Mouse (Mus musculus) liver, embryonic 15.5 days (tissue): Measurements from ENCODE around the gene Scn3b. TPM values are rescaled to one million over a fixed set of nuclear protein-coding genes. Genes with fewer than 3 reads are reported as not detected.

Experiments used
- ATAC-seq: fragments of 200-750 bp; cut with Nextera tagmentation; 2 replicates; pipeline ENCODE4 v1.8.0; 2017; ENCODE audit warnings: moderate number of reproducible peaks, mild to moderate bottlenecking, moderate library complexity; ENCODE audit not compliant: insufficient read depth
- H3K27ac ChIP-seq: fragments of 300-500 bp; sonication (generic); replicated peaks from 2 replicates; pipeline ENCODE4 v1.5.1; 2015; ENCODE audit warnings: mild to moderate bottlenecking, inconsistent platforms
- H3K27me3 ChIP-seq: fragments of 300-500 bp; sonication (generic); 2 replicates; pipeline ENCODE4 v1.6.1; 2015; ENCODE audit warnings: mild to moderate bottlenecking, inconsistent platforms
- H3K36me3 ChIP-seq: fragments of 300-500 bp; sonication (generic); replicated peaks from 2 replicates; pipeline ENCODE4 v1.6.1; 2015; ENCODE audit warnings: moderate library complexity, mild to moderate bottlenecking, inconsistent platforms
- H3K4me1 ChIP-seq: fragments of 300-500 bp; sonication (generic); replicated peaks from 2 replicates; pipeline ENCODE4 v1.6.1; 2015; ENCODE audit warnings: inconsistent platforms
- H3K4me2 ChIP-seq: fragments of 300-500 bp; sonication (generic); 2 replicates; pipeline ENCODE4 v1.6.1; 2015; ENCODE audit warnings: moderate library complexity, mild to moderate bottlenecking, inconsistent platforms
- H3K4me3 ChIP-seq: fragments of 300-500 bp; sonication (generic); replicated peaks from 2 replicates; pipeline ENCODE4 v1.5.1; 2015; ENCODE audit warnings: mild to moderate bottlenecking, inconsistent platforms
- H3K9ac ChIP-seq: fragments of 300-500 bp; sonication (generic); 2 replicates; pipeline ENCODE4 v1.6.1; 2015; ENCODE audit warnings: moderate library complexity, mild to moderate bottlenecking, inconsistent platforms
- H3K9me3 ChIP-seq: fragments of 300-500 bp; sonication (generic); replicated peaks from 2 replicates; pipeline ENCODE4 v1.6.1; 2016; ENCODE audit warnings: inconsistent platforms
- WGBS: fragments of 180-500 bp; shearing (Covaris S2); methylation state at CpG from one replicate; pipeline ENCODE4 v1.1.7; 2015; ENCODE audit warnings: mixed read lengths; ENCODE audit not compliant: insufficient replicate concordance; 5-methylcytosine and 5-hydroxymethylcytosine counted together
- polyA plus RNA-seq: library from polyadenylated mRNA; unstranded; fragments of >200 nt; fragmentation: Nextera tagmentation; extraction: Ambion mirVana; gene quantifications from 2 replicates; pipeline ENCODE4 v1.2.1, GENCODE M21; 2015

Scn3b gene
- polyA plus RNA-seq, 1 experiment from 2014 or later, result 0.54 TPM

DNA sequence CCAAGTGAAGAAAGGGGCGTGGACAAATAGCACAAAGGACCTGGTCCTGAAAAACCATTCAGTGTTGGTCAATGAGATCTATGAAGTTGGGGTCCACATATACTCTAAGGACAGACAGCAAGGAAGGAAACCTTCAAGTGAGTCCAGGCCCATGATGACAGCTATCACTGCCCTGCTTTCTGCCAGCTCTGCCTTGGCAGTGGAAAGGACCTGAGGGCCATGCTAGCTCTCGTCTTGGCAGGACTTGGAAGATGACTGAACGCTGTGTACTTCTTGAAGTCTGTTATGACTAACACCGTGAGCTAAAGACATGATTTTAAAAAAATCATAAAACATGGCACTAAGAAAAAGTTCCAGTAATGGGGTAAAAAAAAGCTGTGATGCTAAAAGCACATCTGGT, 48.7 kb downstream of the Scn3b start:
- H3K9me3 ChIP-seq, result no peaks in the 10 kb centered on the region
- H3K4me3 ChIP-seq, result no peak overlapping the region
- ATAC-seq, result no peak
- no peak overlapping the region for H3K27ac ChIP-seq
- H3K4me2 ChIP-seq, result no peak overlapping the region
- H3K4me1 ChIP-seq, result peaks cover 5% of the 10 kb centered on the region; the same call in 1 of the 2 replicates
- 58% methylated on average over 4 of the region's 4 CpGs for WGBS
- H3K9ac ChIP-seq, result no peak overlapping the region
- H3K36me3 ChIP-seq, result no peaks in the 10 kb centered on the region
- H3K27me3 ChIP-seq, result no peaks in the 10 kb centered on the region

DNA sequence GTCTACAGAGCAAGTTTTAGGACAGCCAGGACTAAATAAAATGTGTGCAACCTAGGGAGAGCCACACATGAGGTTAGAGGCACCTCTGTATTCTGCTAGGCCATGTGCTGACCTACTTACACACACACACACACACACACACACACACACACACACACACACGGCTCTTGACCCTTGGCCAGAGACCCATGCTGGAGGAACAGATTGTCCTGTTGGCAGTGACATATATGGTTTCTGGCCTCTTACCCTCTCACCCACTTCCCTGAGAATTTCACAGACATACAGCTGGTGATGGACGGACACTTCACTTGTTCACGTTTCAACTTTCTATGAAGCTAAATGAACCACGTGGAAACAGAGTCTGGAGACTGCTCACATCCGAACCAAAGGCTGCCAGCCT, 49.8 kb downstream of the Scn3b start:
- H3K36me3 ChIP-seq, result no peaks in the 10 kb centered on the region
- H3K9ac ChIP-seq, result no peak overlapping the region
- H3K27me3 ChIP-seq, result no peaks in the 10 kb centered on the region
- no peak for ATAC-seq
- peaks cover 5% of the 10 kb centered on the region; the same call in 1 of the 2 replicates for H3K4me1 ChIP-seq
- no peak overlapping the region for H3K4me3 ChIP-seq
- no peaks in the 10 kb centered on the region for H3K9me3 ChIP-seq
- no peak overlapping the region for H3K4me2 ChIP-seq
- 66% methylated on average over 5 of the region's 5 CpGs for whole genome bisulfite sequencing
- H3K27ac ChIP-seq, result no peak overlapping the region

DNA sequence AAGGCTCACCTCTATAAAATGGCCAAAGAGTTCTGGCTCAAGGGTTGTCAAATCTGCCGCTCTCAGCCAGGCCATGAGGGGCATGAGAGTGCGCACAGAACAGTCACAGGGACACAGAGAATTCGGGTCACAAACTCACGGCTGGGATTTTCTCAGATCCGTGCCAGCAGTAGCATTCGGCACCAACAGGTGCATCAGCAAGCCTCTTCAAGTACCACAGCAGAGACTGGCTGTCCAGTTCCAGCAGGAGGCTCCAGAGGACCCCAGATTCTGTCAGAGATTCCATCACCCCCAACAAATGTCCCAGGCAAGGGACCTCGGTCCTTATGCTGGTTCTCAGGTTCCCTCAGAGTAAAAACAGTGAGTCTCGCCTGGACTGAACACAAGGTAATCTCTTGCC, 51.4 kb downstream of the Scn3b start:
- Histone ChIP-seq H3K36me3 (no peaks in the 10 kb centered on the region), H3K27me3 (no peaks in the 10 kb centered on the region), H3K9me3 (no peaks in the 10 kb centered on the region), H3K4me3 (no peak overlapping the region), H3K9ac (no peak overlapping the region), H3K4me2 (no peak overlapping the region), H3K4me1 (peaks cover 16% of the 10 kb centered on the region), H3K27ac (no peak overlapping the region)
- ATAC-seq, result no peak
- 68% methylated on average over 8 of the region's 8 CpGs for WGBS

DNA sequence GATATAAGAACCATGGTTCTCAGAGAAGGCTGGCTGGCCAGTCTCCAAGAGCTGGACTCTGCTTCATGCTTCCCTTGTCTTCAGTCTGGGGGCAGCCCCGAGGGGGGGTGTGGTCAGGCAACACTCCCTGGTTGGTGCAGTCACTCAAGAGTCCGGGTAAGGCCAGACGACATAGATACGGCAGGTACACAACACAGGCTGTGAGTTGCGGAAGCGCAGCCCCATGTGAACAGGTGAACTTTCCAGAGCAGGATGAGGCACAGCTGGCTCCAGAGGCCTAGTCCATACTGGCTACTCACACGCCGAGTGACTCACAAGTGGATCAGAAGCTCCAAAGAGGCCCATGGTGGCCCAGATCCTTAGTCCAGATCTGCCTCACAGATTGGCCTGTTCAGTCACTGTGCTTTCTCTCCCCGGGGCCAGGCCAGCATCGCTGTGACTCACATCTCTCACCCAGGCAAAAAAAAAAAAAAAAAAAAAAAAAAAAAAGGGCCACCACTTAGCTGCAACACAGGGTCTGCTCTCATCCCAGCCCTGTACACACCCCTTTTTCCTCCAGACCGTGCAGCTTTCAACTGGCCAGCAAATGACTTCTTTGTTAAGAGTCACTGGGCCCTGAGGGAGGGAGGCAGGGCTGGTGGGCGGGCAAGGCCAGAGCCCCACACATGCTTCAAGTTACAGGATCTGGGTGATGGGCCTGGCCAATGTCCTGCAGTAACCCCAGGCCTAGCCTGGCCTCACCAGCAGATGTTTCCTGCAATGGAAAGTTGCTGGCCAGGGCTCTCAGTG, 52.1 kb downstream of the Scn3b start:
- no peak overlapping the region for H3K9ac ChIP-seq
- H3K36me3 ChIP-seq, result no peaks in the 10 kb centered on the region
- H3K4me1 ChIP-seq, result peaks cover 16% of the 10 kb centered on the region
- no peaks in the 10 kb centered on the region for H3K27me3 ChIP-seq
- H3K27ac ChIP-seq, result no peak overlapping the region
- no peak overlapping the region for H3K4me2 ChIP-seq
- H3K9me3 ChIP-seq, result no peaks in the 10 kb centered on the region
- no peak overlapping the region for H3K4me3 ChIP-seq
- WGBS, result 54% methylated on average over 12 of the region's 12 CpGs
- peak; percentile 66 for ATAC-seq

DNA sequence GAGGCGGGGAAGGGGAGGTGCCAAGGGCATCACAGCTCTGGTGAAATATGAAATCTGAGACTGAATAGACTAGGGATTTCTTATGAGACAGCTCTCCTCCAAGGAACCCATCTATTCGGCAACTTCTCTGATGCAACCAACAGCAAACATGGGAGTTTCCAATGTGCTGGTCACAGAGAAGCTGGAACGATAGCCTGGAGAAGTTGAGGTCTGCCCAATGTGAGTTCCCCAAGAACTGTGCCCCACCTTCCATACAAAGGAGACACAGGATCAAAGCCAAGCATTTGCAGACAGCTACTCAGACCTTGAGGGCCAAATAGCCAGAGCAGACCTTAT, 52.6 kb downstream of the Scn3b start:
- ATAC-seq, result no peak
- H3K9ac ChIP-seq, result no peak overlapping the region
- peaks cover 16% of the 10 kb centered on the region for H3K4me1 ChIP-seq
- WGBS, result 48% methylated on average over 3 of the region's 3 CpGs
- H3K36me3 ChIP-seq, result no peaks in the 10 kb centered on the region
- no peaks in the 10 kb centered on the region for H3K9me3 ChIP-seq
- no peak overlapping the region for H3K4me3 ChIP-seq
- no peak overlapping the region for H3K27ac ChIP-seq
- H3K27me3 ChIP-seq, result no peaks in the 10 kb centered on the region
- H3K4me2 ChIP-seq, result no peak overlapping the region

DNA sequence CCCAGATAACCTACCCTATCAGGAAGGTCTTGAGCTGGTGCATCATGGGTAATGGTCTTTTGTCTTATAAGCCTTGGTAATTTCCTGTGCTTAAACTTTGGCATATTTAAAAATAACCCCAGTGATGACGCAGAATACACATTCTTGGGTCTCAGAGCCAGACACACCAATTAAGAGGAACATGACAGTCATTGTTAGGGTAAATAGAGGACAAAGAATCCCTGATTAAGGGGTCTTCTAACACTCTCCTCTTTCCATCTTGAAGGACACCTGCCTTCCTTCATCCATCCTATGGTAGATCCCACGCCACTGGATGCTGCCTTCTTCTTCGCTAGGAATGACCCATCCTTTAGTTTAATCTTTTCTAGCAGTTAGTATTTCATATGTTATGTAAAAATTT, 53.4 kb downstream of the Scn3b start:
- H3K4me1 ChIP-seq, result peaks cover 16% of the 10 kb centered on the region
- H3K4me2 ChIP-seq, result no peak overlapping the region
- no peak for ATAC-seq
- no peaks in the 10 kb centered on the region for H3K9me3 ChIP-seq
- H3K4me3 ChIP-seq, result no peak overlapping the region
- no peaks in the 10 kb centered on the region for H3K36me3 ChIP-seq
- WGBS, result 70% methylated on average over 3 of the region's 3 CpGs
- H3K9ac ChIP-seq, result no peak overlapping the region
- H3K27me3 ChIP-seq, result no peaks in the 10 kb centered on the region
- H3K27ac ChIP-seq, result no peak overlapping the region

DNA sequence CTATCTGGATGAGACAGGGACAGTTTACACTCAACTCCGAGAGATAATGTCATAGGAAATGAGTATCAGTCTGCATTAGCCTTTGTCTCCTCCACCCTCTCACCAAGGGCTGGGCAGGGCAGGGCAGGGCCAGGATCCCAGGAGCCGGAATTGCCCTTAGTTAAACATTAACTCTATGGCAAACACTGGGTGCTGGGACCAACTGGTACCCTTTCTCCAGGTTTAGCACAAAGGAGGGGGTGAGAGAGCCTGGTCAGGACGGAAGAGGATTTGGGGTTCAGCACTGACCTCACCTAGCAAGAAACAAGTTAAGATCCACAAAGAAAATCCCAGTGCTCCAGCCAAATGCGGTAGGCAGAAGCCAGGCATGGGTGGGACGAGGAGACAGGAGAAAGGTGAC, 54.2 kb downstream of the Scn3b start:
- ATAC-seq, result peak; percentile 56
- WGBS, result 36% methylated on average over 5 of the region's 5 CpGs
- peak overlapping the region; percentile 24 for H3K4me3 ChIP-seq

DNA sequence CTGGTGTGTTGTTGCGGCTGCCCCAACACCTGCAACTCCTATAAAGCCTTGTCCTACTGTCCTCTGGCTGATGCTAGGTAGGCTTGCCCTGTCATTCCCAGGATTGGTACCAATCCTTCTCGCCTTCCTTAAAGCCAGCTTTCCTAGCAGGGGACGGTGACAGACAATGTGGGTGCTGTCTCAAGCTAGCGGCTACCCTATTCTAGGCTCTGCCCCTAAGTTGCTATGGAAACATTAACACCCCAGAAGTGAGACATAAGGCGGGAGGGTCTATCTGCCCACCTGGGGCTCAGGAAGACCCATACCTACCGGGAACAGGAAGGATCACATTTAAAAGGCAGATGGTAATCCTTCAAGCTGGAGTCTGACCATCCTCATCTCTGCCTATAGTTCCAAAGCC, 54.8 kb downstream of the Scn3b start:
- Histone ChIP-seq H3K27ac (no peak overlapping the region), H3K4me1 (peaks cover 16% of the 10 kb centered on the region), H3K27me3 (no peaks in the 10 kb centered on the region), H3K4me2 (peak overlapping the region; percentile 45), H3K4me3 (peak overlapping the region; percentile 24), H3K9ac (no peak overlapping the region), H3K36me3 (no peaks in the 10 kb centered on the region), H3K9me3 (no peaks in the 10 kb centered on the region)
- WGBS, result 58% methylated on average over 6 of the region's 6 CpGs
- no peak for ATAC-seq

More for the DNA sequence above, 54.2 kb downstream of the Scn3b start:
- H3K4me2 ChIP-seq, result peak overlapping the region; percentile 45
- no peaks in the 10 kb centered on the region for H3K9me3 ChIP-seq
- H3K4me1 ChIP-seq, result peaks cover 16% of the 10 kb centered on the region
- H3K9ac ChIP-seq, result no peak overlapping the region
- no peak overlapping the region for H3K27ac ChIP-seq
- H3K36me3 ChIP-seq, result no peaks in the 10 kb centered on the region
- H3K27me3 ChIP-seq, result no peaks in the 10 kb centered on the region

DNA sequence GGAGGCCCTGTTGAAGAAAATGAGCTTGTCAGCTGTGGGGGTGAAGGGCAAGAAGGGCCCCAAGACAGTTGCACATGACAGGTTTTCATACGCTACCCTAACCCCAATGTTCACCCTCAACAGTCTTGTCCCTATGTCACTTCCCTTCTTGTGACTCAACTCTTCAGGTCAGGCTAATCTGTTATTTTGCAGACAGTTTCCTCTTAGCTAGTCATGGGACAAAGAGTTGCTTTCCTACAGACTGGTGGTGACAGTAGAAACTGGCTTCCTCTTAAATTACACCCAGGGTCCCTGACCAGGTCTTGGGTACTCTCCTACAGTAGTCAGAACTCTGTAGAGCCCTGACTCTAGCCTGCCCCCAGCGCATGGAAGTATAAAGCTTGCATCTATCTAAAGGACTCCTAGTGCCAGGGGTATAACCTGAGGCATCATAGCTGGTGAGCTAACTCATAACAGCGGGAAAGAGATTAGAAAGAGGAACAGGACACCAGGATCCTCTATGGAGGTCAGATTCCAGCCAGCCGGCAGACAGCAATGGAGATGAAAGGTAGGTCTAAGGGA, 55.3 kb downstream of the Scn3b start:
- no peak overlapping the region for H3K27ac ChIP-seq
- ATAC-seq, result no peak
- 49% methylated on average over 4 of the region's 4 CpGs for WGBS

DNA sequence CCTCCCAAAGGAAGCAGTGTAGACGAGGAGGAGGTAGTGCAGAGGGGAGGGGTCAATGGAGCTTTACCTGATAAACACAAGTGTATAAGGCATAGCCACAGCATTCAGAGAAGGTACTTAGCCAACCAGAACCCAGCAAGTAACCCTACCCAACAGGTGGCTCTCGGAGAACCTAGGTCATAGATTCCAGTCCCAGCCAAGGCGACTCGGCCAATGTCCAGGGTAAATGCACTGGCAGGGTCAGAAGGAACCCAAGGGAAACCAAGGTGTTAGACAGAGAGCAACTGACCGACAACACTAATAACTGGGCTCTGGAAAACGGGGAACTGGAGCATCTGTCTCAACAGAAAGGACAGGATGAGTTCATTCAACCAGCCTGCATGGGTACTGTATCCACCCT, 55.8 kb downstream of the Scn3b start:
- WGBS, result 62% methylated on average over 6 of the region's 6 CpGs
- H3K4me1 ChIP-seq, result peaks cover 16% of the 10 kb centered on the region
- peak overlapping the region; percentile 45 for H3K4me2 ChIP-seq
- H3K36me3 ChIP-seq, result no peaks in the 10 kb centered on the region
- H3K4me3 ChIP-seq, result no peak overlapping the region
- no peak overlapping the region for H3K27ac ChIP-seq
- no peaks in the 10 kb centered on the region for H3K27me3 ChIP-seq
- H3K9me3 ChIP-seq, result no peaks in the 10 kb centered on the region
- H3K9ac ChIP-seq, result no peak overlapping the region
- ATAC-seq, result no peak

More for the DNA sequence above, 55.3 kb downstream of the Scn3b start:
- H3K4me1 ChIP-seq, result peaks cover 16% of the 10 kb centered on the region
- no peak overlapping the region for H3K4me3 ChIP-seq
- no peaks in the 10 kb centered on the region for H3K9me3 ChIP-seq
- H3K4me2 ChIP-seq, result peak overlapping the region; percentile 45
- H3K27me3 ChIP-seq, result no peaks in the 10 kb centered on the region
- H3K36me3 ChIP-seq, result no peaks in the 10 kb centered on the region
- H3K9ac ChIP-seq, result no peak overlapping the region

DNA sequence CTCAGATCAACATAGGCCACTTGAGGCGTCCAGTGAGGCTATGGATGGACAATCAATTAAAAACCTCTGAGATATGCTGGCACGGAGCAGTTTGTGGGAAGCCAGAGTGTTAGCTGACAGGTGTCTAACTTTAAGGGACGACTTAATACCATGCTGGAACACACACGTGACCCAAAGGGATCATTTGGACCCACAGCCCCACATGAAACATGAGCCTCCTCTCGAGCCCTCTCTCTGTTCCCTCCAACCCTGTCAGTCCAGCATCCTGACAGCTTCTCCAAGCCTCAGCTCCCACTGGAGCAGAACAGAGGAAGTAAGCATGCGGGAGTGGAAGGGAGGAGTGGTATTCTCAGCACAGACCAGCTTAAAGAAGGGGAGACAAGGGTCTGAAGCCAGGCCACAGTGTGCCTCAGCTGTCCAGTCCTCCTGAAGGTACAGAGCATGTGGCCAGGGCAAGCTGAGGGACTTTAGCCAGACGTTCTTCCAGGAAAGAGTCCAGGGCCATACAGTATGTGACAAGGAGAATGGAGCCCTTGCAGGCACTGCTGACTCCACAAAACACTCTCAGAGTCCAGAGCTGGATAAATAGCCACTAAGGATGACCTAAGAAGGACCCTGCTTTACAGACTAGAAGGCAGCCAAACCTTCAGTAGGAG, 57.4 kb downstream of the Scn3b start:
- no peak for ATAC-seq
- Histone ChIP-seq H3K27me3 (no peaks in the 10 kb centered on the region), H3K27ac (no peak overlapping the region), H3K36me3 (no peaks in the 10 kb centered on the region), H3K9ac (no peak overlapping the region), H3K4me2 (no peak overlapping the region), H3K9me3 (no peaks in the 10 kb centered on the region), H3K4me3 (no peak overlapping the region), H3K4me1 (peaks cover 12% of the 10 kb centered on the region; the same call in 1 of the 2 replicates)
- 43% methylated on average over 7 of the region's 7 CpGs for WGBS
